Mouse (Mus musculus): Measurements from ENCODE around the gene Tbc1d9.
"Not testable (repeated sequence)": the region's sequence is repeated elsewhere in the genome, so short reads cannot be mapped to it uniquely, and the experiment has no call there.

Tbc1d9 gene

DNA sequence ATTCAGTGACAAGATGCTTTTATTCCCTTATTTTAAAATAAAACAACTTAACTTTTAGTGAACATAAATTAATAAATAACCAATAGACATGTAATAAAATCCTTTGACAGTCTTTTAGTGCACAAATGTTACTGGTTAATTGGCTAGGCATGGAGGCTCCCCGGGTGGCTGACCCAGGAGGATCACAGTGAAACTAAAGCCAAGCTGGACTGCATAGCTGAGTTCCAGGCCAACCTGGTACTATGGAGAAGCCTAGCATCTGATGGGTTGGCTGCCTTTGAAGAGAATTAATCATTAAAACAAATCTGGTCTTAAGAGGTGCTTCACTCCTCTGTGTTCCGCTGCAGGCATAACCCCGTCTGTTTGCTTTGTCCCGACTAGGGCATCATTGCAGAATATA is 67.9 kb downstream of the Tbc1d9 start:
- no peak for DNase-seq (ENCODE audit: low spot score in 2 of 2)

DNA sequence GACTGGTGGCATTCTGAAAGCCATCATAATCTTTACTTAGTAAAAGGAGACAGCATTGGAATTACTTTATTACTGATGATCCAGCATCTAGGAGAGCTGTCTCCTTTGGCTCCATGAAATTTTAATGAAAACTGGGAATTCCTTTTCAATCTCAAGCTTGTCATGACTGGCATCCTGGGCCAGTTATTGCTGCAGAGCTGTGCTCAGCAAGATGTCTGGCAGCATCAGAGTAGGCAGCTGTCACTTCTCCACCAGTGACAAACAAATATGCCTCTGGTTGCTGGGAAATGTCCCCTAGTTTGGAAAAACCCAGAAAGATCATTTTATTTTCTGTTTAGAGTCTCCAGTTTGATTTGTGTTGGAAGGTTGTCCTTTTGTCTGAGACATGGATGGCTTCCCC is 74.2 kb downstream of the Tbc1d9 start:
- no peak for DNase-seq (ENCODE audit: low spot score in 2 of 2)

- DNase-seq (ENCODE audit: low spot score in 2 of 2) = peak; percentile 30 to 39
Observed at GRCm38 (mm10) chr8:83244151-83244550, 79.0 kb downstream of the Tbc1d9 start.

GRCm38 (mm10) chr8:83250858-83251257 is 85.7 kb downstream of the Tbc1d9 start:
- DNase-seq (ENCODE audit: low spot score in 2 of 2) = no peak

GRCm38 (mm10) chr8:83251362-83252246 is 86.5 kb downstream of the Tbc1d9 start:
- no peak for DNase-seq (ENCODE audit: low spot score in 2 of 2)

- no peak for DNase-seq (ENCODE audit: low spot score in 2 of 2)
Observed at GRCm38 (mm10) chr8:83252791-83253190, 87.6 kb downstream of the Tbc1d9 start.

GRCm38 (mm10) chr8:83257631-83258030 is 92.5 kb downstream of the Tbc1d9 start:
- no peak for DNase-seq (ENCODE audit: low spot score in 2 of 2)

DNA sequence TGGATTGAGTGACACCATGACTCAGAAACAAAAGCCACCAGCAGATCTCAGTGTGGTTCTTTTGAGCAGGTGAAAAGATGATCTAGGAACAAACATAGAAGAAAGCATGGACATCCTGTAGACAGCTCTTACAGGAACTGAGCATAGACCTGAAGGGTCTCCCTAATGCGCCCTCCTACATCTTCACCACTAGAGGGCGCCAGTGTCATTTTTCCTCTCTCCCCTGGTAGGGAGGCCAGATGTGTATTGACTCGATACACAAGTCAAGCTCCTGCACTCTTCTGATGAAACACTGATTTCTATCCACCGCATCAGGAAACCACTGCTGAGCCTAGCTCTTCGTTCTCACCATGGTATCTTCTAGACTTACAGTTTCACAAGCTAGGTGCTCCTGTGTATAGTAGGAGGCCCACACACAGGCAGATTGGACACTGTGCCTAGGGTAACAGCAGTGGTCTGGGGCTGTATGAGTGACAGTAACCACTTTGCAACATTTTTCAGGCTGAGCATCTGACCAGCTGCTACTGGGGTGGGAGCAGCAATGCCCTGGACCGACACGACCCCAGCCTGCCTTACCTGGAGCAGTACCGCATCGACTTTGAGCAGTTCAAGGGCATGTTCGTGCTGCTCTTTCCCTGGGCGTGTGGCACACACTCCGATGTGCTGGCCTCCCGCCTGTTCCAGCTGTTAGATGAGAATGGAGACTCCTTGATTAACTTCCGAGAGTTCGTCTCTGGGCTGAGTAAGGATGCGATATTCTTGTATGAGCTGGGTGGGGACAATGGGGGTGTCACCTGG is 95.5 kb downstream of the Tbc1d9 start:
- peak; percentile 20 to 35 for DNase-seq (ENCODE audit: low spot score in 2 of 2)

DNA sequence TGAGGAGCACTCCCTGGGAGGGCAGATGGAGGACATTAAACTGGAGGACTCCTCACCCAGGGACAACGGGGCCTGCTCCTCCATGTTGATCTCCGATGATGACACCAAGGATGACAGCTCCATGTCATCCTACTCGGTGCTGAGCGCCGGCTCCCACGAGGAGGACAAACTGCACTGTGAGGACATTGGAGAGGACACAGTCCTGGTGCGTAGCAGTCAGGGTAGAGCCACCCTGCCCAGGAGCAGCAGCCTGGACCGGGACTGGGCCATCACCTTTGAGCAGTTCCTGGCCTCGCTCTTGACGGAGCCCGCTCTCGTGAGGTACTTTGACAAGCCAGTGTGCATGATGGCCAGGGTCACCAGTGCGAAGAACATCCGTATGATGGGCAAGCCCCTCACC is 106.0 kb downstream of the Tbc1d9 start:
- DNase-seq (ENCODE audit: low spot score in 2 of 2) = no peak

GRCm38 (mm10) chr8:83272464-83272863 is 107.3 kb downstream of the Tbc1d9 start:
- DNase-seq (ENCODE audit: low spot score in 2 of 2) = no peak

DNA sequence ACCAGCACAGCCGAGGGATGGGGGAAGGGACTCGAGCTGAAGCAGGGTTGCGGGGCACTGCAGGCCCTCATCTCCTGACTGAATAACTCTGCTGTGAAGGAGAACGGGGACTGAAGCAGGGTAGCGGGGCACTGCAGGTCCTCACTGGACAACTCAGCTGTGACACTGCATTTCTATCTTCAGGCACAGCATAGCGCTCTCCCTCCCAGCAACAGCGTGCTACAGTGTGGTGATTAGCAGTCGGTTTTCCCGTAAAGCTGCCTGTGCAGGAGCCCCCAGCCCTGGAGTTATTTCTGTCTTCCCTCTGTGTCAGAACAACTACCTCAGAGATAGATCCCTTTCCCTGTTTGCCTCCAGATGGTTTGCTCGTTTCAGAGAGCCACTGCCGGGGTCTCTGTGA is 109.3 kb downstream of the Tbc1d9 start:
- DNase-seq (ENCODE audit: low spot score in 2 of 2) = no peak

GRCm38 (mm10) chr8:83278431-83278830 is 113.3 kb downstream of the Tbc1d9 start:
- no peak for DNase-seq (ENCODE audit: low spot score in 2 of 2)

DNA sequence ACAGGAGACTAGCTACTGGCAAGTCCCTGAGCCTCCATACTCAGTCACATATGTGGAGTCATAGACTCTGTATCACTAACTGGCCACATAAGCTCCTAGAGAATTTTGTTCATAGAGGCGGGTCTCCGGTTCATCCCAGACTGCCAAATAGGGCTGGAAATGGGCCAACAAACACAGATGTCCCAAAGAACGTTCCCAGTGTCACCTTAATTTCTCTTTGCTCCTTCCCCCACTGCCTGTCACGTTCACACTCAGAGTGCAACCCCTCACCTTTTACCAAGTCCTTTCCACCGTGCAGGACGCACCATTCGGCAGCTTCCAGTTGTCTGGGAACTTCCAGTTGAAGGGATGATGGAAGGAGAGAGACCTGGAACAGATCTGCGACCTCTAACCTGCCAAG is 120.2 kb downstream of the Tbc1d9 start:
- no peak for DNase-seq (ENCODE audit: low spot score in 2 of 2)

- DNase-seq (ENCODE audit: low spot score in 2 of 2) = no peak
Observed at GRCm38 (mm10) chr8:83290176-83290575, 125.0 kb downstream of the Tbc1d9 start, which contains the start of gene Ucp1. Gene Ucp1 (plus strand): TSS chr8:83290352.

- DNase-seq (ENCODE audit: low spot score in 2 of 2) = no peak
Observed at GRCm38 (mm10) chr8:83297375-83297774, 132.2 kb downstream of the Tbc1d9 start.

DNA sequence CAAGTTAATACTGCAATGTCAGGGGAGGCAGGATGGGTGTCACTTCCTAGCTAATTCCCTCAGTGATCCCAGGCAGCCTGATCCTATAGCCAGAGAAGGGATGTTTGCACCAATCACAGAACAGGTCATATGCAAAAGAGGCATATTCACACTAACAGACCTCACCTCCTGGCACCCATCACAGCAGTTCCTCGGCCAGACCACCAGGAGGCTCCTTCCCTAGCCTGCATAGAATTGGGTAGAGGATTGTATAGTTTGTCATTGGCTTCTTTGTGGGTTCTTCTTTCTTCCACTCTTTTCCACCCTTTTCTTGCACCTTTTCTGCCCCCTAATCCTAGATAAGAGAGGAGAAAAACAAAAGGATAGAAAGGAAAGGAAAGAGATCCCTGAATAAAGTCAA is 135.0 kb downstream of the Tbc1d9 start:
- DNase-seq (ENCODE audit: low spot score in 2 of 2) = no peak

GRCm38 (mm10) chr8:83304946-83305345 is 139.8 kb downstream of the Tbc1d9 start:
- DNase-seq (ENCODE audit: low spot score in 2 of 2) = no peak

DNA sequence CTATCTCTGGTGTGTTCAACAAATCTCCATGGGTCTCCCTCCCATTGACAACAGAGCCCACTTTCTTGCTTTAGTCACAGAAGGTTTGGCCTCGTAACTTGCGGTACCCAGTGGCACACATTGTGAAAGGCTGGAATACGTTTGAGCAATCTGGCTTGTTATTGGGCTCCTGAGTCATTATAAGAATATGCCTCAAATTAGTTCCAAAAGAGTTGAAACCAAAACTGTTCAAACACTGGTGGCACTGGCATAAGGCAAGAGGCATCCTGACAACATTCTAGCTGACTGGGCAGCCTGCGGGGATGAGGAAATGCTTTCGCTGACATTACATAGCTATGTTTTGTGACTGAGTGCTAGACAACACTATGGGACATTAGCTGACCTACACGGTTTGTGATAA is 144.7 kb downstream of the Tbc1d9 start:
- DNase-seq (ENCODE audit: low spot score in 2 of 2) = no peak

DNA sequence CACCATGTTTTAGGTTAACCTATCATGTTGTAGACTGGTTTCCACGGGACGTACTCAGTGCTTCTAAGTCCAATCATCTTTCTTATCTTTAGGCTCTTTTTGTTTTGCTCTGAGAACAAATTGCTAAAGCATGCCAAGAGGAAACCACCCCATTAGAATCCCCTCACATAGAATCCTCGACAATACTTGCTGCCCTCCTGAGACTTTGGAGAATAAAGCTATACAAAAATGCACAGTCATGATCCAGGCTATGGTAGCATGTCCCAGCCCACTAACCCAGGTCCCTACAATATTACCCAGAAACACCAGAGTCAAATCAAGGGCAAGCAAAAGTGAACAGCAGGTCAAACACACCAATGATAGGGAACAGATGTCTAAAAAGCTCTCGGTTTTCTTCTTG is 149.9 kb downstream of the Tbc1d9 start:
- not testable (repeated sequence) for DNase-seq (ENCODE audit: low spot score in 2 of 2)

DNA sequence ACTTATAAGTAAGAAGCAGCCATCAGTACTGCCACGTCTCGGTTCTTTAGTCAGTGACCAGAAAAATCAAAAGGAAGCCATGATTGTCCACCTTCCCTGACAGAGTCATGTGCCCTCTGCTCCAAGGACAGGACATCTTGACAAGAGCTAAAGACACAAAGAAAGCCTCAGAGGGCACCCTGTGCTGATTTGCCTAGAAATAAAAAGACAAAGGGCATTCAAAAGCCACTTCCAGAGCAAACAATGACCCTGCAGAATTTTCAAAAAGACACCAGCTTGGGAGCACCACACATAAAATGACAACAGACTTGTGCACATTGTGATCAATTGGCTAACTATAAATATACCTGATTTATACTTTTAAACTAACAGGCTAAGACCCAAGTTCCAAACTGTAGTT is 150.5 kb downstream of the Tbc1d9 start:
- no peak for DNase-seq (ENCODE audit: low spot score in 2 of 2)

GRCm38 (mm10) chr8:83320543-83320942 is 155.4 kb downstream of the Tbc1d9 start:
- DNase-seq (ENCODE audit: low spot score in 2 of 2) = no peak

DNA sequence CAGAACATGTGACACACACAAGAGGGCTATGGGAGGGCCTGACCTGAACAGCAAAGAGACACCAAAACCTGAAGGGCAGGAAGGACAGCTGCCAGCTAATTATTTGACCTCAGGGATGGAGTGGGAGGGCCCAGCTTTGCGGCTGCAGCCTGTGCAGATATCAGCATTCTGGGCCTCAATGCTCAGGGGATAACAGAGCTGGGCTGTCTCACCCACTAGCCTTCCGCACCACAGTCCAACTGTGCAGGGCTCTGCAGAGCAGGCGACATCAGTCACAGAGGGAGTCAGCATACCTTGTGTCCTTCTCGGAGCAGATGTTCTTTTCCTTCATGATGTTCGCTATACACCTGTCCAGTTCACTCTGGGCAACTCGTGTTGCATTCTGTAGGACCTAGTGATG is 157.2 kb downstream of the Tbc1d9 start:
- DNase-seq (ENCODE audit: low spot score in 2 of 2) = no peak
